In genomic region chr3:95517493-95517898, GRCm38 (mm10) we compare ENCODE assay signal across 9 mouse cellular contexts. TPM values are rescaled to one million over a fixed set of nuclear protein-coding genes. Genes with fewer than 3 reads are reported as not detected.
DNase-seq lines count a peak whose midpoint lies in the region; ATAC-seq and TF ChIP-seq lines count a peak whose summit lies in the region.
"Had no signal": no experiment of that assay in that cellular context is flagged by ENCODE, and none has a peak within 500 bp of the region (broad histone marks: within the 10 kb centered on the region; RNA-seq: fewer than 3 reads in every experiment).

No protein-coding gene starts in this region.

- peak; percentile 87 for TF ChIP-seq CTCF in bone marrow, adult 2 months (IDR thresholded peaks at IDR 0.05; ENCODE audit: control insufficient read depth, insufficient read depth, low read length)
- peak; percentile 63 for TF ChIP-seq CTCF in embryonic fibroblast, embryonic 13.5 days (IDR thresholded peaks at IDR 0.05; ENCODE audit: borderline replicate concordance, insufficient read depth, low read length)
- TF ChIP-seq CTCF in liver, embryonic 14.5 days (IDR thresholded peaks at IDR 0.05; ENCODE audit: low read depth): peak; percentile 98

- no peaks in the 10 kb centered on the region for H3K27me3 ChIP-seq in heart, embryonic 10.5 days (ENCODE audit: insufficient read depth, poor library complexity, severe bottlenecking)
- no peaks in the 10 kb centered on the region for H3K27me3 ChIP-seq in liver, embryonic 14.5 days (ENCODE audit: control insufficient read depth, insufficient read depth, low read length)
- H3K27me3 ChIP-seq in neural tube, embryonic 11.5 days (ENCODE audit: control insufficient read depth, insufficient read depth, low read length): no peaks in the 10 kb centered on the region

- peak overlapping the region; percentile 51 for H3K27ac ChIP-seq in bone marrow, adult 2 months (ENCODE audit: control insufficient read depth, insufficient read depth, low read depth, low read length, poor library complexity)
- H3K27ac ChIP-seq in embryonic fibroblast, embryonic 13.5 days (ENCODE audit: insufficient read depth, low read length): no peak overlapping the region
- H3K27ac ChIP-seq in heart, embryonic 10.5 days: peak overlapping the region; percentile 70
- peak overlapping the region; percentile 98 for H3K27ac ChIP-seq in liver, embryonic 14.5 days
- H3K27ac ChIP-seq in neural tube, embryonic 11.5 days (ENCODE audit: low read depth, low read length): no peak overlapping the region

- no peak for TF ChIP-seq EP300 in liver, embryonic 14.5 days (IDR thresholded peaks at IDR 0.05; ENCODE audit: low read depth)

- no peak overlapping the region for H3K4me3 ChIP-seq in bone marrow, adult 2 months (replicated peaks; ENCODE audit: control insufficient read depth, low read depth, low read length)
- H3K4me3 ChIP-seq in embryonic fibroblast, embryonic 13.5 days (ENCODE audit: insufficient read depth, low read length): no peak overlapping the region
- H3K4me3 ChIP-seq in heart, embryonic 10.5 days: no peak overlapping the region
- H3K4me3 ChIP-seq in liver, embryonic 14.5 days (ENCODE audit: insufficient read depth in 1 of 2, low read depth in 2 of 2, low read length in 2 of 2): no peak overlapping the region
- H3K4me3 ChIP-seq in neural tube, embryonic 11.5 days (ENCODE audit: low read depth, low read length): no peak overlapping the region
- H3K4me3 ChIP-seq: megakaryocyte, embryonic 14.5 days had no signal

- peak overlapping the region; percentile 66 for H3K4me2 ChIP-seq in liver, embryonic 14.5 days (ENCODE audit: low read depth)
- no peak overlapping the region for H3K4me2 ChIP-seq in neural tube, embryonic 11.5 days (ENCODE audit: low read depth)

- DNase-seq in CD8-positive naive resting alpha-beta T cell, adult 2 months (ENCODE audit: low read depth in 2 of 2, low spot score in 2 of 2): peak; percentile 30 to 62
- peak; percentile 82 for DNase-seq in heart, embryonic 10.5 days (ENCODE audit: low spot score)
- DNase-seq in kidney, postnatal 14 days: peak; percentile 76
- DNase-seq in liver, embryonic 14.5 days (ENCODE audit: low read depth in 3 of 3, low spot score in 3 of 3): peak; percentile 70 to 80 (median 75)
- DNase-seq in neural tube, embryonic 11.5 days (ENCODE audit: low spot score): peak; percentile 72
- peak; percentile 76 for DNase-seq in telencephalon, adult 2 months (ENCODE audit: low read depth, low spot score)

- peaks cover 14% of the 10 kb centered on the region for H3K4me1 ChIP-seq in bone marrow, adult 2 months (ENCODE audit: control insufficient read depth, insufficient read depth, low read length)
- no peaks in the 10 kb centered on the region for H3K4me1 ChIP-seq in embryonic fibroblast, embryonic 13.5 days (ENCODE audit: control insufficient read depth, insufficient read depth, low read length)
- peaks cover 6% of the 10 kb centered on the region for H3K4me1 ChIP-seq in heart, embryonic 10.5 days
- H3K4me1 ChIP-seq in liver, embryonic 14.5 days (replicated peaks; ENCODE audit: control insufficient read depth in 2 of 2, insufficient read depth in 2 of 2, low read length in 1 of 2): peaks cover 62 to 63% of the 10 kb centered on the region in 2 experiments
- H3K4me1 ChIP-seq in neural tube, embryonic 11.5 days (ENCODE audit: control insufficient read depth, insufficient read depth, low read length): no peaks in the 10 kb centered on the region

- H3K36me3 ChIP-seq in heart, embryonic 10.5 days: no peaks in the 10 kb centered on the region
- no peaks in the 10 kb centered on the region for H3K36me3 ChIP-seq in liver, embryonic 14.5 days (replicated peaks; ENCODE audit: control insufficient read depth, insufficient read depth, low read depth)
- H3K36me3 ChIP-seq in neural tube, embryonic 11.5 days (ENCODE audit: control insufficient read depth, insufficient read depth, low read length): no peaks in the 10 kb centered on the region

- no peak for ATAC-seq in liver, embryonic 14.5 days (ENCODE audit: insufficient read depth)
- no peak for ATAC-seq in neural tube, embryonic 11.5 days (ENCODE audit: insufficient read depth, low FRiP score, low TSS enrichment)

- no peaks in the 10 kb centered on the region for H3K9me3 ChIP-seq in heart, embryonic 10.5 days
- H3K9me3 ChIP-seq in liver, embryonic 14.5 days (ENCODE audit: control insufficient read depth, low read length): no peaks in the 10 kb centered on the region
- H3K9me3 ChIP-seq in neural tube, embryonic 11.5 days (ENCODE audit: control insufficient read depth, low read length): no peaks in the 10 kb centered on the region

- WGBS in bone marrow, adult 2 months: 20% methylated on average over 10 of the region's 10 CpGs
- 23% methylated on average over 10 of the region's 10 CpGs for WGBS in heart, embryonic 10.5 days
- WGBS in liver, embryonic 14.5 days (ENCODE audit: insufficient replicate concordance): 18% methylated on average over 10 of the region's 10 CpGs
- 35% methylated on average over 10 of the region's 10 CpGs for WGBS in neural tube, embryonic 11.5 days

- peak overlapping the region; percentile 67 for H3K9ac ChIP-seq in liver, embryonic 14.5 days (replicated peaks)
- H3K9ac ChIP-seq in neural tube, embryonic 11.5 days (ENCODE audit: low read length): no peak overlapping the region

- no peak for TF ChIP-seq POLR2A in bone marrow, adult 2 months (IDR thresholded peaks at IDR 0.05; ENCODE audit: borderline replicate concordance, control insufficient read depth, low read depth, low read length)
- no peak for TF ChIP-seq POLR2A in embryonic fibroblast, embryonic 13.5 days (IDR thresholded peaks at IDR 0.05; ENCODE audit: low read depth, low read length)

RNA-seq across cellular contexts. Expression of gene Ctss, which starts 9.1 kb away (rescaled TPM):
- polyA plus RNA-seq in bone marrow, adult 2 months (2011; ENCODE audit: insufficient read depth, insufficient read length, low replicate concordance, missing spikeins): 19.5 and 42.3 TPM in 2 replicates
- polyA plus RNA-seq in embryonic fibroblast, embryonic 13.5 days (2011; ENCODE audit: insufficient read length, low read depth, missing spikeins): 0.60 and 5.1 TPM in 2 replicates
- polyA plus RNA-seq in heart, embryonic 10.5 days (2016; fragmentation: Nextera tagmentation; extraction: Ambion mirVana): 0.96 and 1.9 TPM in 2 replicates
- 9.8 and 16.1 TPM in 2 replicates for polyA plus RNA-seq in liver, embryonic 14.5 days (2012; rRNA removed)
- polyA plus RNA-seq in liver, embryonic 14.5 days (2014; fragmentation: Nextera tagmentation; extraction: Ambion mirVana): 27.1 and 27.7 TPM in 2 replicates
- 8.3 and 8.8 TPM in 2 replicates for polyA plus RNA-seq in neural tube, embryonic 11.5 days (2014; fragmentation: Nextera tagmentation; extraction: Ambion mirVana)

RNA-seq across cellular contexts. Expression of gene Ctsk, which starts 18.4 kb away (rescaled TPM):
- polyA plus RNA-seq in bone marrow, adult 2 months (2011; ENCODE audit: insufficient read depth, insufficient read length, low replicate concordance, missing spikeins): 3.2 and 4.0 TPM in 2 replicates
- 60.5 and 72.7 TPM in 2 replicates for polyA plus RNA-seq in embryonic fibroblast, embryonic 13.5 days (2011; ENCODE audit: insufficient read length, low read depth, missing spikeins)
- 4.2 and 10.2 TPM in 2 replicates for polyA plus RNA-seq in heart, embryonic 10.5 days (2016; fragmentation: Nextera tagmentation; extraction: Ambion mirVana)
- 0.54 and 0.92 TPM in 2 replicates for polyA plus RNA-seq in liver, embryonic 14.5 days (2012; rRNA removed)
- 1.1 and 1.3 TPM in 2 replicates for polyA plus RNA-seq in liver, embryonic 14.5 days (2014; fragmentation: Nextera tagmentation; extraction: Ambion mirVana)
- polyA plus RNA-seq in neural tube, embryonic 11.5 days (2014; fragmentation: Nextera tagmentation; extraction: Ambion mirVana): 7.3 and 8.4 TPM in 2 replicates

RNA-seq across cellular contexts. Expression of gene Hormad1, which starts 42.0 kb away (rescaled TPM):
- polyA plus RNA-seq in bone marrow, adult 2 months (2011; ENCODE audit: insufficient read depth, insufficient read length, low replicate concordance, missing spikeins): not detected in 2 replicates
- polyA plus RNA-seq in embryonic fibroblast, embryonic 13.5 days (2011; ENCODE audit: insufficient read length, low read depth, missing spikeins): not detected in 2 replicates
- polyA plus RNA-seq in heart, embryonic 10.5 days (2016; fragmentation: Nextera tagmentation; extraction: Ambion mirVana): 0.19 TPM in 1 of 2 replicates, not detected in the other
- not detected in 2 replicates for polyA plus RNA-seq in liver, embryonic 14.5 days (2012; rRNA removed)
- polyA plus RNA-seq in liver, embryonic 14.5 days (2014; fragmentation: Nextera tagmentation; extraction: Ambion mirVana): 0.06 TPM in 1 of 2 replicates, not detected in the other
- not detected in 2 replicates for polyA plus RNA-seq in neural tube, embryonic 11.5 days (2014; fragmentation: Nextera tagmentation; extraction: Ambion mirVana)

Comparison
In these comparisons a context has a peak if more than half of its experiments do, and no peak if none do; other contexts are left out.
1. H3K27ac ChIP-seq: peak in bone marrow, adult 2 months (single experiment), heart, embryonic 10.5 days (single experiment) and liver, embryonic 14.5 days (single experiment); none in embryonic fibroblast, embryonic 13.5 days (single experiment) and neural tube, embryonic 11.5 days (single experiment).
2. Peak in every context shown above with its lines, with median percentiles within 50 percentile points of each other: DNase-seq and CTCF ChIP-seq.